Mouse (Mus musculus): ENCODE data around the gene Adamts18. TPM values are rescaled to one million over a fixed set of nuclear protein-coding genes. Genes with fewer than 3 reads are reported as not detected.

Adamts18 gene
- polyA plus RNA-seq, 1 experiment from 2014 or later, result 0.02 TPM

GRCm38 (mm10) chr8:113753153-113753552 is 95.4 kb downstream of the Adamts18 start:
- H3K9ac ChIP-seq, result no peak overlapping the region
- H3K4me3 ChIP-seq (replicated peaks), result no peak overlapping the region
- ATAC-seq (ENCODE audit: insufficient read depth), result no peak
- H3K27ac ChIP-seq (replicated peaks), result no peak overlapping the region
- 63% methylated on average over 2 of the region's 2 CpGs for WGBS (ENCODE audit: insufficient replicate concordance)
- no peak overlapping the region for H3K4me2 ChIP-seq
- no peaks in the 10 kb centered on the region for H3K4me1 ChIP-seq (replicated peaks)
- no peaks in the 10 kb centered on the region for H3K36me3 ChIP-seq (replicated peaks)
- H3K9me3 ChIP-seq (replicated peaks), result no peaks in the 10 kb centered on the region
- no peaks in the 10 kb centered on the region for H3K27me3 ChIP-seq

- H3K4me1 ChIP-seq (replicated peaks), result no peaks in the 10 kb centered on the region
- WGBS (ENCODE audit: insufficient replicate concordance), result 73% methylated on average over 3 of the region's 3 CpGs
- no peak overlapping the region for H3K9ac ChIP-seq
- H3K27me3 ChIP-seq, result no peaks in the 10 kb centered on the region
- no peak for ATAC-seq (ENCODE audit: insufficient read depth)
- no peak overlapping the region for H3K4me2 ChIP-seq
- no peak overlapping the region for H3K4me3 ChIP-seq (replicated peaks)
- no peak overlapping the region for H3K27ac ChIP-seq (replicated peaks)
- no peaks in the 10 kb centered on the region for H3K36me3 ChIP-seq (replicated peaks)
- no peaks in the 10 kb centered on the region for H3K9me3 ChIP-seq (replicated peaks)
These were observed 96.2 kb downstream of the Adamts18 start for GRCm38 (mm10) chr8:113752349-113752748.

- no peak overlapping the region for H3K27ac ChIP-seq (replicated peaks)
- H3K9ac ChIP-seq, result no peak overlapping the region
- no peak overlapping the region for H3K4me3 ChIP-seq (replicated peaks)
- no peak overlapping the region for H3K4me2 ChIP-seq
- H3K4me1 ChIP-seq (replicated peaks), result no peaks in the 10 kb centered on the region
- WGBS (ENCODE audit: insufficient replicate concordance), result 41% methylated on average over 9 of the region's 9 CpGs
- no peaks in the 10 kb centered on the region for H3K9me3 ChIP-seq (replicated peaks)
- no peaks in the 10 kb centered on the region for H3K36me3 ChIP-seq (replicated peaks)
- no peak for ATAC-seq (ENCODE audit: insufficient read depth)
- no peaks in the 10 kb centered on the region for H3K27me3 ChIP-seq
These were observed 113.0 kb downstream of the Adamts18 start for GRCm38 (mm10) chr8:113735496-113736060.

- no peak overlapping the region for H3K4me3 ChIP-seq (replicated peaks)
- WGBS (ENCODE audit: insufficient replicate concordance), result 70% methylated on average over 8 of the region's 8 CpGs
These were observed 123.2 kb downstream of the Adamts18 start for GRCm38 (mm10) chr8:113725331-113725730.

GRCm38 (mm10) chr8:113723873-113724538 is 124.5 kb downstream of the Adamts18 start:
- no peaks in the 10 kb centered on the region for H3K27me3 ChIP-seq
- H3K9me3 ChIP-seq (replicated peaks), result no peaks in the 10 kb centered on the region
- WGBS (ENCODE audit: insufficient replicate concordance), result 19% methylated on average over 5 of the region's 5 CpGs
- no peak overlapping the region for H3K9ac ChIP-seq
- no peaks in the 10 kb centered on the region for H3K4me1 ChIP-seq (replicated peaks)
- no peak for ATAC-seq (ENCODE audit: insufficient read depth)
- H3K36me3 ChIP-seq (replicated peaks), result no peaks in the 10 kb centered on the region
- no peak overlapping the region for H3K27ac ChIP-seq (replicated peaks)
- H3K4me2 ChIP-seq, result no peak overlapping the region
- no peak overlapping the region for H3K4me3 ChIP-seq (replicated peaks)

More at GRCm38 (mm10) chr8:113725331-113725730, 123.2 kb downstream of the Adamts18 start:
- H3K27ac ChIP-seq (replicated peaks), result no peak overlapping the region
- no peaks in the 10 kb centered on the region for H3K27me3 ChIP-seq
- no peaks in the 10 kb centered on the region for H3K4me1 ChIP-seq (replicated peaks)
- no peak overlapping the region for H3K9ac ChIP-seq
- no peaks in the 10 kb centered on the region for H3K9me3 ChIP-seq (replicated peaks)
- no peak for ATAC-seq (ENCODE audit: insufficient read depth)
- no peak overlapping the region for H3K4me2 ChIP-seq
- H3K36me3 ChIP-seq (replicated peaks), result no peaks in the 10 kb centered on the region

GRCm38 (mm10) chr8:113721459-113721858 is 127.1 kb downstream of the Adamts18 start:
- H3K36me3 ChIP-seq (replicated peaks), result no peaks in the 10 kb centered on the region
- H3K9me3 ChIP-seq (replicated peaks), result no peaks in the 10 kb centered on the region
- no peaks in the 10 kb centered on the region for H3K4me1 ChIP-seq (replicated peaks)
- no peaks in the 10 kb centered on the region for H3K27me3 ChIP-seq
- H3K4me2 ChIP-seq, result no peak overlapping the region
- no peak overlapping the region for H3K27ac ChIP-seq (replicated peaks)
- no peak overlapping the region for H3K4me3 ChIP-seq (replicated peaks)
- no peak for ATAC-seq (ENCODE audit: insufficient read depth)
- H3K9ac ChIP-seq, result no peak overlapping the region
- 75% methylated on average over 13 of the region's 13 CpGs for WGBS (ENCODE audit: insufficient replicate concordance)

GRCm38 (mm10) chr8:113704968-113705367 is 143.6 kb downstream of the Adamts18 start:
- H3K4me1 ChIP-seq (replicated peaks), result no peaks in the 10 kb centered on the region
- ATAC-seq (ENCODE audit: insufficient read depth), result no peak
- H3K4me3 ChIP-seq (replicated peaks), result no peak overlapping the region
- H3K27me3 ChIP-seq, result no peaks in the 10 kb centered on the region
- H3K36me3 ChIP-seq (replicated peaks), result no peaks in the 10 kb centered on the region
- H3K4me2 ChIP-seq, result no peak overlapping the region
- no peak overlapping the region for H3K27ac ChIP-seq (replicated peaks)
- no peak overlapping the region for H3K9ac ChIP-seq
- WGBS (ENCODE audit: insufficient replicate concordance), result 50% methylated on average over 7 of the region's 7 CpGs
- H3K9me3 ChIP-seq (replicated peaks), result no peaks in the 10 kb centered on the region

GRCm38 (mm10) chr8:113691622-113692343 is 156.8 kb downstream of the Adamts18 start:
- no peaks in the 10 kb centered on the region for H3K4me1 ChIP-seq (replicated peaks)
- 61% methylated on average over 14 of the region's 14 CpGs for WGBS (ENCODE audit: insufficient replicate concordance)

GRCm38 (mm10) chr8:113688543-113688915 is 160.0 kb downstream of the Adamts18 start:
- Histone ChIP-seq H3K27me3 (no peaks in the 10 kb centered on the region), H3K36me3 (replicated peaks) (no peaks in the 10 kb centered on the region), H3K9ac (no peak overlapping the region), H3K4me1 (replicated peaks) (no peaks in the 10 kb centered on the region), H3K4me2 (no peak overlapping the region), H3K4me3 (replicated peaks) (no peak overlapping the region), H3K9me3 (replicated peaks) (no peaks in the 10 kb centered on the region), H3K27ac (replicated peaks) (no peak overlapping the region)
- 48% methylated on average over 8 of the region's 8 CpGs for WGBS (ENCODE audit: insufficient replicate concordance)
- no peak for ATAC-seq (ENCODE audit: insufficient read depth)

More at GRCm38 (mm10) chr8:113691622-113692343, 156.8 kb downstream of the Adamts18 start:
- Histone ChIP-seq H3K9me3 (replicated peaks) (no peaks in the 10 kb centered on the region), H3K9ac (no peak overlapping the region), H3K4me2 (no peak overlapping the region), H3K36me3 (replicated peaks) (no peaks in the 10 kb centered on the region), H3K27ac (replicated peaks) (no peak overlapping the region), H3K4me3 (replicated peaks) (no peak overlapping the region), H3K27me3 (no peaks in the 10 kb centered on the region)
- ATAC-seq (ENCODE audit: insufficient read depth), result no peak

- Histone ChIP-seq H3K36me3 (replicated peaks) (no peaks in the 10 kb centered on the region), H3K9me3 (replicated peaks) (no peaks in the 10 kb centered on the region), H3K4me3 (replicated peaks) (no peak overlapping the region), H3K27ac (replicated peaks) (no peak overlapping the region), H3K4me2 (no peak overlapping the region), H3K9ac (no peak overlapping the region), H3K27me3 (no peaks in the 10 kb centered on the region), H3K4me1 (replicated peaks) (no peaks in the 10 kb centered on the region)
- WGBS (ENCODE audit: insufficient replicate concordance), result 61% methylated on average over 17 of the region's 17 CpGs
- ATAC-seq (ENCODE audit: insufficient read depth), result no peak
These were observed 160.5 kb downstream of the Adamts18 start for GRCm38 (mm10) chr8:113687889-113688542.

GRCm38 (mm10) chr8:113679361-113679760 is 169.2 kb downstream of the Adamts18 start:
- no peak for ATAC-seq (ENCODE audit: insufficient read depth)
- Histone ChIP-seq H3K4me1 (replicated peaks) (no peaks in the 10 kb centered on the region), H3K27me3 (no peaks in the 10 kb centered on the region), H3K36me3 (replicated peaks) (no peaks in the 10 kb centered on the region), H3K4me3 (replicated peaks) (no peak overlapping the region), H3K9me3 (replicated peaks) (no peaks in the 10 kb centered on the region), H3K27ac (replicated peaks) (no peak overlapping the region), H3K9ac (no peak overlapping the region), H3K4me2 (no peak overlapping the region)
- WGBS (ENCODE audit: insufficient replicate concordance), result 17% methylated on average over 3 of the region's 3 CpGs
